Mouse (Mus musculus): ENCODE results near the gene Rfwd3.
A peak's percentile ranks its signal among the peaks of the same experiment; 100 is the strongest.
"Not testable (repeated sequence)": the region's sequence is repeated elsewhere in the genome, so short reads cannot be mapped to it uniquely, and the experiment has no call there.

Gene Rfwd3

DNA sequence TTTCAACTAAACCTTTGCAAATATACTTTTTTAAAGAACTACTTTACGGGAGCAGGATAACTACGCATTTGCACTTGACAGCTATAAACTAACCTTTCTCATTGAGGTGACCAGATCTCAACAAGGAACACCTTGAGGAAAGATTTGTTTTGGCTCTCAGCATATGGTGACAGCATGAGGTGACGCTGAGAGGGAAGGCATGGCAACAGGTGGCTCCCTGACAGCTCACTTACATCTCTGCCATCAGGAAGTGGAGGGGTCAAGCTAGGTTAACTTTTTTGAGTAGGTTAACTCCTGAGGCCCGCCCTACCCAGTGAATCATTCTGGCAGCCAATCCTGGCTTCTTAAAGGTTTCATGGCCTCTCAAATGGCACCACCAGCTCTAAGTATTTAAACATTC is 14.4 kb downstream of the Rfwd3 start:
- DNase-seq (ENCODE audit: low read depth) = no peak

DNA sequence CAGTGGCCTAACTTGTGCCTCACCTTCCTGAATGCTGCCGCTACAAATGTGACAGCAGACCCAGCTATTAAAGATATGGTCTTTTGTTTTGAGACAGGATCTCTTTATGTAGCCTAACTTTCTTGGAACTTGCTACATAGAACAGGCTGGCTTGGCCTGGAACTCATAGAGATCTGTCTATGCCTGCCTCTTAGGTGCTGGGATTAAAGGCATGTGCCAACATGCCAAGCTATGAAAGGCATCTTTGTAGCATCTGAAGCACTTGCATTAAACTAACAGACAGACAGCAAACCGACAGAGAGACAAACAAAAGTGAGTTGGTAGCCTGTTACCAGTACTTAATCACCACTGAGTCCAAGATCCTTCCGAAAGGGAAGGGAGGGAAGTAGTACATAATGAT is 17.9 kb downstream of the Rfwd3 start:
- DNase-seq (ENCODE audit: low read depth) = no peak

GRCm38 (mm10) chr8:111268277-111268676 is 31.7 kb downstream of the Rfwd3 start:
- no peak for DNase-seq (ENCODE audit: low read depth)

DNA sequence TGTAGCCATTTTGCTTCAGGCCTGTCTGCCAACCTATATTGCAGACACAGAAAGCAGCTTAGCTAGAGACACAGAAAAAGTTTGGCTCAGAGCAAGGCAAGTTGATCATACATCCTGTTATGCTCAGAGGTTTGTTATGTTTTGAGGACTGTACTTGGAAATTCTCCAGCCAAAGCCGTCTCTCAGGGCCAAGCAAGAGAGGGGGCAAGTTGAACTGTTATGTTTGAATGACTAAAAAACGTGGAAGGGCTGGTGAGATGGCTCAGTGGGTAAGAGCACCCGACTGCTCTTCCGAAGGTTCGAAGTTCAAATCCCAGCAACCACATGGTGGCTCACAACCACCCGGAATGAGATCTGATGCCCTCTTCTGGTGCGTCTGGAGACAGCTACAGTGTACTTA is 33.9 kb downstream of the Rfwd3 start:
- DNase-seq (ENCODE audit: low read depth) = not testable (repeated sequence)

- DNase-seq (ENCODE audit: low read depth) = no peak
These were observed 35.3 kb downstream of the Rfwd3 start for GRCm38 (mm10) chr8:111264693-111265220.

DNA sequence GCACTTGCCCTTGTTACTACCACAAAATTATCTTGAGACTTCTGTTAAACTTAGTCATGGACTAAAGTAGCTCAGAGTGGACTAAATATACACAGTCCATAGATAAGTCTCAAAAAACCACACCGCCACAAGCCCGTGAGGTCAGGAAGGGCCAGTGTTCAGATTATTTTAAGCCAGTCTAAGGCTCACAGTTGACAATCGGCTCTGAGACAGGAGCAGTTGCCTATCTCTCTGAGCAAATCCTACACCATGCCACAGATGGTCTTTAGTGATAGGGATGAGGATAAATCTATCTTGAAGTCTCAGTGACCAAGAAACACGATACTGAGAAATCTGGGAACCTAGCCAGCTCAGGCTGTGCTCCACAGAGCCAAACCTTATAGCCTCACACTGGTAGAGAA is 38.0 kb downstream of the Rfwd3 start:
- DNase-seq (ENCODE audit: low read depth) = peak; percentile 99

GRCm38 (mm10) chr8:111260251-111260650 is 39.8 kb downstream of the Rfwd3 start:
- DNase-seq (ENCODE audit: low read depth) = no peak

- DNase-seq (ENCODE audit: low read depth) = peak; percentile 93
These were observed 40.6 kb downstream of the Rfwd3 start for GRCm38 (mm10) chr8:111259408-111259741.

- DNase-seq (ENCODE audit: low read depth) = peak; percentile 95
These were observed 41.2 kb downstream of the Rfwd3 start, which contains the start of gene Glg1 for GRCm38 (mm10) chr8:111258631-111259407. Glg1 (minus strand) TSS chr8:111259216.

DNA sequence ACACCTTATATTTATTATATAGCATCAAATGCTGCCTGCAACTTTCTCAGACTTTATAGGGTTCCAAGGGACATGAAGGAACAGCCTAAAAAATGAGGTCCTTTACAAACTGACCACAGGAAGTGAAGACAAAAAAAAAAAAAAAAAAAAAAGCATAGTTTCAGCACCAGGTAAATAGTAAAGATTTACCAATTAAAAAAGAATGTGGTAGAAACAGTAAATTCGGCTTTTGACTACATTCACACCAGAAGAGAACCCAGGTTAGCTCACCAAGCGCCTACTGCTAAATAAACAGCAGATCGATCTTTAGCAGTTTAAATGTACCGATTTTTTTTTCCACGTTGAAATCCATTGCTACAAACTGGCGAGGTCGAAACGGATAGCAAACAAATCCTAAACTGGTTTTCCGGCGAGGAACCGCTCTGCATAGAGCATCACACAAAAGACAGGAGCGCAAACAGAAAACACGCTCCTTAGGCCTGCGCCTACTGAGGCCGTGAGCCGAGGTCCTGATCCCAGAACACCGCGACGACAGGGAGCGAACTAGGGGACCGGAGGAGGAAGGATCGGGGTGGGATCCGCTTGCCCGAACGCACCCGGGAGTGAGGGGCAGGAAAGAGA is 41.9 kb downstream of the Rfwd3 start:
- peak; percentile 61 for DNase-seq (ENCODE audit: low read depth)

- DNase-seq (ENCODE audit: low read depth) = no peak
These were observed 47.4 kb downstream of the Rfwd3 start for GRCm38 (mm10) chr8:111252487-111253112.

DNA sequence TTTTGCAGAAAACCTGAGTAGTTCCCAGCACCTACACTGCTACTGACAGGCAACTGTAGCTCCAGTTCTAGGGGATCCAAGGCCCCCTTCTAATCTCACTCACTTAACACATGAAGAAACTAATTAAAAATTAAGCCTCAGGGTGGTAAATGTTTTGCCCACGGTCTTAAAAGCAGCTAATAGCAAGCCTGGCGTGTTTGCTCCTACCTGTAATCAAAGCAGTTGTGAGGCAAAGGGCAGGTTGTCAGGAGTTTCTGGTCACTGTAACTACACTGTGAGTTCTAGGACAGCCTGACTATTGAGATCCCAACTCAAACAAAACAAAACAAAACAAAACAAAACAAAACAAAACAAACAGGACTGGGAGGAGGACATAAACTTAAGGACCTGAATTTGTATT is 49.9 kb downstream of the Rfwd3 start:
- no peak for DNase-seq (ENCODE audit: low read depth)

GRCm38 (mm10) chr8:111248136-111248535 is 51.9 kb downstream of the Rfwd3 start:
- no peak for DNase-seq (ENCODE audit: low read depth)

DNA sequence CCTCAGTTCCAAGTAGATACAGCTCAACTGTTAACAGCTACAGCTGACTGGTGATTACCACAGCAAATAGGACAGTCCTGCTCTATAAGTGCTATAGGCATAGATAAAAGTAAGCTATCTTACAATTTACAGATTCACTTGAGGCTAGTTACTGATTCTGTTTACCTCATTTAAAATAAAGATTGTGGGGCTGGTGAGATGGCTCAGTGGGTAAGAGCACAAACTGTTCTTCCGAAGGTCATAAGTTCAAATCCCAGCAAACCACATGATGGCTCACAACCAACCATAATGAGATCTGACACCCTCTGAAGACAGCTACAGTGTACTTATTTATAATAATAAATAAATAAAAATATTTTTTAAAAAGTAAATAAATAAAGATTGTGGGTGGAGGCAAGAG is 53.2 kb downstream of the Rfwd3 start:
- not testable (repeated sequence) for DNase-seq (ENCODE audit: low read depth)

GRCm38 (mm10) chr8:111246287-111246830 is 53.7 kb downstream of the Rfwd3 start:
- peak; percentile 34 for DNase-seq (ENCODE audit: low read depth)

DNA sequence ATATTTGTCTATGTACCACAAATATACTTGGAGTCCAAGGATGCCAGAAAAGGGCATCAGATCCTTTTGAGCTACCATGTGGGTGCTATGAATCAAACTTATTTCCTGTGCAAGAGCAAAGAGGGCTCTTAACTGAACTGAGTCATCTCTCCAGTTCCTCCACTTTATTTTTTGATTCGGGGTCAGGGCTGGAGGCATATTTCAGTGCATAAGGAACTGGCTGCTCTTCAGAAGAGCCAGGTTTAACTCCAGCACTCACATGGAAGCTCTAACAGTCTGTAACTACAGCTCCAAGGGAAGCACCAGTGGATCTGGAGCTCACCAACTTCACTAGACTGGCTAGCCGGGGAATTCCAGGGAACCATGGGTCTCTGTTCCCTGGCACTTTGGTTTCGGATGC is 62.7 kb downstream of the Rfwd3 start:
- peak; percentile 84 for DNase-seq (ENCODE audit: low read depth)

- no peak for DNase-seq (ENCODE audit: low read depth)
These were observed 66.3 kb downstream of the Rfwd3 start for GRCm38 (mm10) chr8:111233730-111234129.

GRCm38 (mm10) chr8:111224153-111224552 is 75.9 kb downstream of the Rfwd3 start:
- DNase-seq (ENCODE audit: low read depth) = peak; percentile 42
